Mouse (Mus musculus) testis, adult 2 months (tissue): ENCODE measurements around the gene F13b. TPM values are rescaled to one million over a fixed set of nuclear protein-coding genes. Genes with fewer than 3 reads are reported as not detected.

Experiments used
- H3K27ac ChIP-seq: fragments of 200-500 bp; 2 replicates; pipeline ENCODE4 v1.5.1; 2012; ENCODE audit warnings: low read depth, low read length; ENCODE audit not compliant: control insufficient read depth, insufficient read depth
- H3K27me3 ChIP-seq: fragments of 200-500 bp; 2 replicates; pipeline ENCODE4 v1.6.1; 2012; ENCODE audit warnings: mild to moderate bottlenecking, low read length, moderate library complexity; ENCODE audit not compliant: control insufficient read depth, insufficient read depth
- H3K36me3 ChIP-seq: fragments of 200-500 bp; 2 replicates; pipeline ENCODE4 v1.6.1; 2012; ENCODE audit warnings: mild to moderate bottlenecking, low read length; ENCODE audit not compliant: control insufficient read depth, insufficient read depth
- H3K4me1 ChIP-seq: fragments of 200-500 bp; 2 replicates; pipeline ENCODE4 v1.6.1; 2012; ENCODE audit warnings: low read length; ENCODE audit not compliant: control insufficient read depth, insufficient read depth
- H3K4me3 ChIP-seq: fragments of 200-500 bp; 2 replicates; pipeline ENCODE4 v1.5.1; 2012; ENCODE audit warnings: low read depth, mild to moderate bottlenecking, low read length, moderate library complexity, mixed read lengths; ENCODE audit not compliant: control insufficient read depth
- CTCF ChIP-seq: fragments of 200-500 bp; IDR thresholded peaks from 2 replicates; pipeline ENCODE4 v1.5.1; 2012; ENCODE audit warnings: low read depth, mild to moderate bottlenecking, inconsistent platforms, low read length, moderate library complexity; ENCODE audit not compliant: control insufficient read depth, insufficient read depth, insufficient replicate concordance
- POLR2A ChIP-seq: fragments of 200-500 bp; IDR thresholded peaks from 2 replicates; pipeline ENCODE4 v1.6.1; 2012; ENCODE audit warnings: low read depth, mild to moderate bottlenecking, inconsistent platforms, low read length, moderate library complexity; ENCODE audit not compliant: control insufficient read depth
- polyA plus RNA-seq: library from polyadenylated mRNA; depleted of rRNA; stranded (reverse); fragments of >200 nt; gene quantifications from 2 replicates; pipeline ENCODE4 v1.2.3, GENCODE M21; 2012; rRNA removed

The F13b gene
- polyA plus RNA-seq, 1 experiment: 0.14 TPM

DNA sequence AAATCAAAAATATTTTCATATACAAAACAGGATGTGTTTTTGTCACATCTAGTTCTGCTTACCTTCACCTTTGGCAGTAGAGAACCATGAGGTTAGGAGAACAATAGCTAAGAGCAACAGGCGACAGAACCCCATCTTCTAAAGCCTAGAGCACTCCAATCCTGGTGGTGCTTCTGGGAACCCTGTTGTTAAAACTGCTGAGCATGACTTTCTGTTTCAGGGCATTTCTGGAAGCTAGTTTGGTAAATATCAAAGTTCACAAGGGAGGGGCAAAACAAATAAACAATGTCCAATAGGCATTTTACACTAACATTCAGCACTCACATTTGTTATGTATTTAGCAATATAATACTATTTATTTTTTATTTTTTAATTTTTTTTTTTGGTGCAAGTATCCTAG lies 58.5 kb downstream of the F13b start, which contains the start of gene Cfhr1:
Cfhr1 (minus strand) TSS at position 249 of the 400 bp plus-strand sequence.
- H3K36me3 ChIP-seq: no peaks in the 10 kb centered on the region
- TF ChIP-seq CTCF (no peak), POLR2A (no peak)

More for the DNA sequence above, 58.5 kb downstream of the F13b start, which contains the start of gene Cfhr1:
- Histone ChIP-seq H3K27me3 (no peaks in the 10 kb centered on the region), H3K4me1 (no peaks in the 10 kb centered on the region), H3K4me3 (no peak within 1 kb of the TSS), H3K27ac (no peak within 1 kb of the TSS)

Other genes starting within 250 kb of the F13b start
- 1.8 and 2.3 TPM in 2 replicates for gene Crb1, start 124.6 kb upstream of the F13b start, polyA plus RNA-seq
- 1.6 and 2.2 TPM in 2 replicates for gene Zbtb41, start 79.4 kb upstream of the F13b start, polyA plus RNA-seq
- gene Aspm, start 46.9 kb upstream of the F13b start, polyA plus RNA-seq: 1.5 and 1.7 TPM in 2 replicates
- gene Cfhr1, start 58.6 kb downstream of the F13b start, polyA plus RNA-seq: 2.8 and 3.1 TPM in 2 replicates